Mouse (Mus musculus) small intestine, adult 2 months (tissue): Measurements from ENCODE around the gene Armcx5. TPM values are rescaled to one million over a fixed set of nuclear protein-coding genes. Genes with fewer than 3 reads are reported as not detected.

ENCODE experiments used
- H3K27ac ChIP-seq: fragments of 200-500 bp; 2 replicates; pipeline ENCODE4 v1.5.1; 2012; ENCODE audit warnings: low read depth, low read length, control low read depth, inconsistent platforms; ENCODE audit not compliant: insufficient read depth
- H3K27me3 ChIP-seq: fragments of 200-500 bp; 2 replicates; pipeline ENCODE4 v1.6.1; 2012; ENCODE audit warnings: mild to moderate bottlenecking, moderate library complexity, low read length, inconsistent platforms; ENCODE audit not compliant: control insufficient read depth, insufficient read depth
- H3K36me3 ChIP-seq: fragments of 200-500 bp; 2 replicates; pipeline ENCODE4 v1.6.1; 2012; ENCODE audit warnings: mild to moderate bottlenecking, low read length, control low read depth, inconsistent platforms; ENCODE audit not compliant: control insufficient read depth, insufficient read depth
- H3K4me1 ChIP-seq: fragments of 200-500 bp; 2 replicates; pipeline ENCODE4 v1.6.1; 2012; ENCODE audit warnings: low read length, inconsistent platforms, mixed read lengths; ENCODE audit not compliant: control insufficient read depth, insufficient read depth, insufficient read length
- H3K4me3 ChIP-seq: fragments of 200-500 bp; 2 replicates; pipeline ENCODE4 v1.5.1; 2012; ENCODE audit warnings: low read depth, mild to moderate bottlenecking, control low read depth, inconsistent platforms, low read length, moderate library complexity
- CTCF ChIP-seq: fragments of 200-500 bp; IDR thresholded peaks from 2 replicates; pipeline ENCODE4 v1.5.1; 2012; ENCODE audit warnings: low read depth, mild to moderate bottlenecking, control low read depth, inconsistent platforms, low read length, moderate library complexity, mixed read lengths; ENCODE audit not compliant: insufficient replicate concordance, insufficient read length; ENCODE audit errors: extremely low read depth
- POLR2A ChIP-seq: fragments of 200-500 bp; IDR thresholded peaks from 2 replicates; pipeline ENCODE4 v1.6.1; 2012; ENCODE audit warnings: low read depth, mild to moderate bottlenecking, control low read depth, inconsistent platforms, low read length, moderate library complexity
- WGBS: fragments of 180-500 bp; shearing (Covaris S2); methylation state at CpG from one replicate; pipeline ENCODE4 v1.1.7; 2018; 5-methylcytosine and 5-hydroxymethylcytosine counted together
- polyA plus RNA-seq: library from polyadenylated mRNA; depleted of rRNA; stranded (reverse); fragments of >200 nt; gene quantifications from 2 replicates; pipeline ENCODE4 v1.2.3, GENCODE M21; 2012; rRNA removed

Armcx5 gene
- polyA plus RNA-seq = 0.13 TPM in 1 of 2 replicates, not detected in the other

GRCm38 (mm10) chrX:135742304-135743055 lies at the start of gene Armcx5, which contains the start of gene Gprasp1:
Gene Armcx5, plus strand, starts transcription at chrX:135742733.
Gene Gprasp1, plus strand, starts transcription at chrX:135742733.
- no peak for TF ChIP-seq CTCF
- TF ChIP-seq POLR2A = peak; percentile 42; the same call in 1 of the 2 replicates
- no peaks in the 10 kb centered on the region for H3K27me3 ChIP-seq
- peaks cover 4% of the 10 kb centered on the region; the same call in 1 of the 2 replicates for H3K36me3 ChIP-seq
- H3K4me1 ChIP-seq = no peaks in the 10 kb centered on the region
- WGBS = 15% methylated on average over 48 of the region's 48 CpGs
- H3K4me3 ChIP-seq = peak within 1 kb of the TSS; percentile 89
- H3K27ac ChIP-seq = peak within 1 kb of the TSS; percentile 52

GRCm38 (mm10) chrX:135693633-135694032 lies 48.9 kb upstream of the Armcx5 start, which contains the start of gene Tcp11x2:
Gene Tcp11x2, minus strand, starts transcription at chrX:135693790.
- WGBS = 48% methylated on average over 1 of the region's 1 CpGs
- H3K36me3 ChIP-seq = no peaks in the 10 kb centered on the region
- no peak within 1 kb of the TSS for H3K27ac ChIP-seq
- no peak for TF ChIP-seq POLR2A
- TF ChIP-seq CTCF = no peak
- H3K27me3 ChIP-seq = no peaks in the 10 kb centered on the region
- no peak within 1 kb of the TSS for H3K4me3 ChIP-seq
- no peaks in the 10 kb centered on the region for H3K4me1 ChIP-seq

GRCm38 (mm10) chrX:135703111-135703510 lies 39.4 kb upstream of the Armcx5 start:
- Histone ChIP-seq H3K4me3 (no peak overlapping the region), H3K27ac (no peak overlapping the region), H3K27me3 (no peaks in the 10 kb centered on the region), H3K36me3 (no peaks in the 10 kb centered on the region), H3K4me1 (no peaks in the 10 kb centered on the region)
- 97% methylated on average over 1 of the region's 1 CpGs for WGBS
- TF ChIP-seq CTCF (no peak), POLR2A (no peak)

GRCm38 (mm10) chrX:135704349-135704748 lies 38.2 kb upstream of the Armcx5 start:
- no peaks in the 10 kb centered on the region for H3K36me3 ChIP-seq
- 35% methylated on average over 2 of the region's 2 CpGs for WGBS
- H3K27me3 ChIP-seq = no peaks in the 10 kb centered on the region
- TF ChIP-seq POLR2A (no peak), CTCF (no peak)
- no peak overlapping the region for H3K27ac ChIP-seq
- H3K4me1 ChIP-seq = no peaks in the 10 kb centered on the region
- no peak overlapping the region for H3K4me3 ChIP-seq

GRCm38 (mm10) chrX:135712845-135713244 lies 29.7 kb upstream of the Armcx5 start:
- H3K27ac ChIP-seq = no peak overlapping the region
- H3K36me3 ChIP-seq = no peaks in the 10 kb centered on the region
- H3K4me3 ChIP-seq = no peak overlapping the region
- no peaks in the 10 kb centered on the region for H3K27me3 ChIP-seq
- H3K4me1 ChIP-seq = no peaks in the 10 kb centered on the region
- TF ChIP-seq CTCF (no peak), POLR2A (no peak)
- 75% methylated on average over 2 of the region's 2 CpGs for WGBS

GRCm38 (mm10) chrX:135725161-135725560 lies 17.4 kb upstream of the Armcx5 start, which contains the start of gene Tmsb15a:
Gene Tmsb15a, minus strand, starts transcription at chrX:135725261.
- no peaks in the 10 kb centered on the region for H3K4me1 ChIP-seq
- 85% methylated on average over 10 of the region's 10 CpGs for WGBS

More at GRCm38 (mm10) chrX:135725161-135725560, 17.4 kb upstream of the Armcx5 start, which contains the start of gene Tmsb15a:
- Histone ChIP-seq H3K36me3 (no peaks in the 10 kb centered on the region), H3K4me3 (no peak within 1 kb of the TSS), H3K27me3 (no peaks in the 10 kb centered on the region), H3K27ac (no peak within 1 kb of the TSS)
- TF ChIP-seq POLR2A = no peak
- TF ChIP-seq CTCF = no peak
